Mouse (Mus musculus) forebrain, embryonic 10.5 days (tissue): ENCODE results near the gene Limk2. TPM values are rescaled to one million over a fixed set of nuclear protein-coding genes. Genes with fewer than 3 reads are reported as not detected.

Experiments
- DNase-seq: peaks from one replicate; pipeline ENCODE4 v3.0.0-alpha.2; 2017; ENCODE audit warnings: low spot score; ENCODE audit errors: extremely low spot score
- H3K27ac ChIP-seq: fragments of 300-500 bp; sonication (generic); 2 replicates; pipeline ENCODE4 v1.5.1; 2016; ENCODE audit warnings: mild to moderate bottlenecking
- H3K27me3 ChIP-seq: fragments of 300-500 bp; sonication (generic); 2 replicates; pipeline ENCODE4 v1.6.1; 2016; ENCODE audit warnings: mild to moderate bottlenecking; ENCODE audit not compliant: poor library complexity, severe bottlenecking
- H3K36me3 ChIP-seq: fragments of 300-500 bp; sonication (generic); replicated peaks from 2 replicates; pipeline ENCODE4 v1.6.1; 2016; ENCODE audit warnings: mild to moderate bottlenecking, moderate library complexity
- H3K4me1 ChIP-seq: fragments of 300-500 bp; sonication (generic); 2 replicates; pipeline ENCODE4 v1.6.1; 2016
- H3K4me3 ChIP-seq: fragments of 300-500 bp; sonication (generic); 2 replicates; pipeline ENCODE4 v1.5.1; 2016; ENCODE audit warnings: mild to moderate bottlenecking, moderate library complexity
- H3K9me3 ChIP-seq: fragments of 300-500 bp; sonication (generic); 2 replicates; pipeline ENCODE4 v1.6.1; 2016; ENCODE audit warnings: mild to moderate bottlenecking, moderate library complexity
- WGBS: fragments of 180-500 bp; shearing (Covaris S2); methylation state at CpG from one replicate; pipeline ENCODE4 v1.1.7; 2016; 5-methylcytosine and 5-hydroxymethylcytosine counted together
- polyA plus RNA-seq: library from polyadenylated mRNA; unstranded; fragments of >200 nt; fragmentation: Nextera tagmentation; extraction: Ambion mirVana; gene quantifications from 2 replicates; pipeline ENCODE4 v1.2.1, GENCODE M21; 2016

The Limk2 gene
- polyA plus RNA-seq, 1 experiment from 2014 or later, result 43.1 TPM

DNA sequence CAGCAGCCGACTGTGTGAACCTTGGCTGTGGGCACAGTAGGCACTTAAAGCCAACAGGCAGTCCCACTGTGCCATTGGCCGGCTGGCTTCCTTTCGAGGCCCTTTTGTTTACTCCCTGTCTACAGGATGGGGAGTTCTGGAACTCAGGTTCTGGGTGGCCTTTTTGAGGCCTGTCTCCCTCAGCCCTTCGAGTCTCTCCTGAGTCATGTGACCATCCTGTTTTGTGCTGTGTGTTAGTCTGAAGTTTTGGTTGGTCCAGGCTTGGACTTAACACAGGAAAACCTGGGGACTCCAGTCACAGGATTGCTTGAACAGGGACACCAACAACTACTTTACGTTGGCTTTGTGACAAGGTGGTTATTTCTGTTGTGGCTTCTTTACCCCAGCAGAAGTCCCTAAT lies 112.9 kb downstream of the Limk2 start:
- H3K27ac ChIP-seq, result no peak overlapping the region
- H3K36me3 ChIP-seq, result peaks cover 92% of the 10 kb centered on the region
- WGBS, result 85% methylated on average over 5 of the region's 5 CpGs
- no peak for DNase-seq
- no peaks in the 10 kb centered on the region for H3K9me3 ChIP-seq
- H3K4me3 ChIP-seq, result peak overlapping the region; percentile 26; the same call in 1 of the 2 replicates
- no peaks in the 10 kb centered on the region for H3K27me3 ChIP-seq
- peaks cover 54% of the 10 kb centered on the region for H3K4me1 ChIP-seq

DNA sequence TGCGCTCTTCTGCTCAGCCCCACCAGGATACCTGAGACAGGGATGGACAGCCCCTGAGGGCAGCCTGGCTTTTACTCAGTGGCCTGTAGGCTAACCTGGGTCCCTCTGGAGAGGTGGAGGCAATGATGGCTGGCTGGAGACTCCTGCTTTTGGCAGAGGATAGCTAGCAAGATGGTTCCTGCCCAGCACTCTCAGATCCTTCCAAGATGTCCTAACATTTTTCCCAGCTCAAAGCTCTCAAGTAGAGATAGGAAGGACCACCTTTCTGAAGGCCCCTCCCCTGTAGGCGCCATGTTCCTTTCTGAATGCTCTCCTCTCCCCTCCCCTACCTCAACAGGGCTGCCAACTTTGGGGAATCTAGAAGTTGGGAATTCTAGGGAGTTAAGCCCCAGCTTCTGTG lies 114.3 kb downstream of the Limk2 start:
- Histone ChIP-seq H3K27ac (peak overlapping the region; percentile 100), H3K9me3 (0 out of 2 replicates have a peak, but pooled peaks cover 6% of the 10 kb centered on the region), H3K36me3 (peaks cover 82% of the 10 kb centered on the region), H3K4me1 (peaks cover 56% of the 10 kb centered on the region), H3K4me3 (peak overlapping the region; percentile 95), H3K27me3 (no peaks in the 10 kb centered on the region)
- WGBS, result 92% methylated on average over 2 of the region's 2 CpGs
- DNase-seq, result no peak

Other genes with a start within 250 kb of the Limk2 start
- 13.4 and 13.7 TPM in 2 replicates for gene Sfi1, start 215.7 kb downstream of the Limk2 start, polyA plus RNA-seq
- 59.0 and 60.4 TPM in 2 replicates for gene Eif4enif1, start 206.8 kb downstream of the Limk2 start, polyA plus RNA-seq
- gene Drg1, start 142.8 kb downstream of the Limk2 start, polyA plus RNA-seq, result 335 and 338 TPM in 2 replicates
- 96.7 and 111 TPM in 2 replicates for gene Patz1, start 120.3 kb downstream of the Limk2 start, polyA plus RNA-seq
- gene Pik3ip1, start 78.8 kb downstream of the Limk2 start, polyA plus RNA-seq, result 5.6 and 6.2 TPM in 2 replicates
- gene Rnf185, start 43.2 kb upstream of the Limk2 start, polyA plus RNA-seq, result 39.6 and 42.4 TPM in 2 replicates
- gene Pla2g3, start 79.1 kb upstream of the Limk2 start, polyA plus RNA-seq, result 1.4 TPM in 2 replicates
- 0.20 and 0.21 TPM in 2 replicates for gene Inpp5j, start 95.6 kb upstream of the Limk2 start, polyA plus RNA-seq
- 36.1 and 37.9 TPM in 2 replicates for gene Selenom, start 105.5 kb upstream of the Limk2 start, polyA plus RNA-seq
- gene Smtn, start 131.4 kb upstream of the Limk2 start, polyA plus RNA-seq, result 35.1 and 40.2 TPM in 2 replicates
- gene Morc2a, start 240.0 kb upstream of the Limk2 start, polyA plus RNA-seq, result 41.8 and 42.6 TPM in 2 replicates